Mouse (Mus musculus): ENCODE results near the gene Otulinl. TPM values are rescaled to one million over a fixed set of nuclear protein-coding genes. Genes with fewer than 3 reads are reported as not detected.

Otulinl gene
- total RNA-seq, 1 experiment from 2014 or later: 22.3 TPM

DNA sequence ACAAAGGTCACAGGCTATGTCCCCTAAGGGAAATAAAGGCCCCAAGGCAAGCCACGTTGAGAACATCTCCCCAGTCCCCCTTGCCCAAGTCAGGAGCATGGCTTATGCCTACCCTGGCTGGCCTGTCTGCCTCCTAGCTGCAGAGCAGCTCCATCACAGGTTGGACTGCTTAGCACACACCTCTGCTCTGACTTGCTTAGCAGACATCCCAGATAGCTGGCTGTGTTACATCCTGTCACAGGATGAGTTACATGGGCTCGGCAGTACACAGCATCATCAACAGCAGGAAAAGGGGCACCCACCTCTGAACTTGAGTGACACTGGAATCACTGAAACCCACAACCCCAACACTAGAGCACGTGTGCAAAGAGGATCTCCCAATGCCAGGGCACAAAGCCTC lies 76.1 kb downstream of the Otulinl start:
- ATAC-seq (replicated peaks in 1 of 2; ENCODE audit: insufficient read depth in 1 of 2, low FRiP score in 2 of 2, low TSS enrichment in 1 of 2, low read depth in 1 of 2, poor library complexity in 2 of 2, severe bottlenecking in 2 of 2): no peak

Other genes starting within 250 kb of the Otulinl start
- gene Ank, start 214.9 kb downstream of the Otulinl start, total RNA-seq (2017): 15.0 and 16.9 TPM in 2 replicates
- gene Otulin, start 50.9 kb downstream of the Otulinl start, total RNA-seq (2017): 35.3 and 48.0 TPM in 2 replicates

Measured in hematopoietic stem cell, adult 5-6 weeks (primary cell).